Mouse (Mus musculus): ENCODE measurements around the gene Slc22a1. TPM values are rescaled to one million over a fixed set of nuclear protein-coding genes. Genes with fewer than 3 reads are reported as not detected.
A peak's percentile ranks its signal among the peaks of the same experiment; 100 is the strongest.

Slc22a1 gene
- 10 to 100 TPM in 1 of 2 experiments, 1 to 10 TPM in 1; 7.1 to 10.6 TPM for total RNA-seq (2021)

- DNase-seq, result no peak
- intact Hi-C loops (cut with DNase I), result no loop called here
Measured at GRCm38 (mm10) chr17:12675646-12676045, at the start of gene Slc22a1. Gene Slc22a1, minus strand, starts transcription at chr17:12675829.

GRCm38 (mm10) chr17:12724767-12725744 is 49.4 kb upstream of the Slc22a1 start:
- intact Hi-C loops (cut with DNase I), result no loop called here
- peak; percentile 41 to 48 for DNase-seq

GRCm38 (mm10) chr17:12723986-12724766 is 48.5 kb upstream of the Slc22a1 start:
- intact Hi-C loops (cut with DNase I), result no loop called here
- DNase-seq, result peak; percentile 51 to 56

GRCm38 (mm10) chr17:12722622-12723021 is 47.0 kb upstream of the Slc22a1 start:
- peak; percentile 44 to 52 for DNase-seq
- intact Hi-C loops (cut with DNase I), result no loop called here

GRCm38 (mm10) chr17:12721118-12721886 is 45.7 kb upstream of the Slc22a1 start:
- no peak for DNase-seq

GRCm38 (mm10) chr17:12718251-12718650 is 42.6 kb upstream of the Slc22a1 start:
- DNase-seq, result no peak
- intact Hi-C loops (cut with DNase I), result loop anchor here (2.0 kb wide), 1 partner anchor 19 kb away; no protein-coding TSS in a partner anchor

More at GRCm38 (mm10) chr17:12721118-12721886, 45.7 kb upstream of the Slc22a1 start:
- intact Hi-C loops (cut with DNase I), result no loop called here

- DNase-seq, result no peak
- intact Hi-C loops (cut with DNase I), result no loop called here
Measured at GRCm38 (mm10) chr17:12717445-12717844, 41.8 kb upstream of the Slc22a1 start.

- intact Hi-C loops (cut with DNase I), result no loop called here
- no peak for DNase-seq
Measured at GRCm38 (mm10) chr17:12715032-12715431, 39.4 kb upstream of the Slc22a1 start.

- intact Hi-C loops (cut with DNase I), result loop anchor here (1.0 kb wide), 1 partner anchor 96 kb away; no protein-coding TSS in a partner anchor
- peak in 1 of 2 experiments; percentile 24 for DNase-seq
Measured at GRCm38 (mm10) chr17:12714080-12714561, 38.5 kb upstream of the Slc22a1 start.

- no peak for DNase-seq
- intact Hi-C loops (cut with DNase I), result no loop called here
Measured at GRCm38 (mm10) chr17:12712993-12713392, 37.4 kb upstream of the Slc22a1 start.

GRCm38 (mm10) chr17:12712191-12712590 is 36.6 kb upstream of the Slc22a1 start:
- no peak for DNase-seq
- intact Hi-C loops (cut with DNase I), result no loop called here

- intact Hi-C loops (cut with DNase I), result no loop called here
- DNase-seq, result no peak
Measured at GRCm38 (mm10) chr17:12710976-12711375, 35.3 kb upstream of the Slc22a1 start.

- intact Hi-C loops (cut with DNase I), result no loop called here
- DNase-seq, result no peak
Measured at GRCm38 (mm10) chr17:12710050-12710780, 34.6 kb upstream of the Slc22a1 start.

- DNase-seq, result no peak
- intact Hi-C loops (cut with DNase I), result no loop called here
Measured at GRCm38 (mm10) chr17:12708398-12708797, 32.8 kb upstream of the Slc22a1 start.

GRCm38 (mm10) chr17:12706590-12707049 is 31.0 kb upstream of the Slc22a1 start:
- intact Hi-C loops (cut with DNase I), result no loop called here
- DNase-seq, result no peak

GRCm38 (mm10) chr17:12702901-12703300 is 27.3 kb upstream of the Slc22a1 start:
- no peak for DNase-seq
- intact Hi-C loops (cut with DNase I), result no loop called here

GRCm38 (mm10) chr17:12700373-12700772 is 24.7 kb upstream of the Slc22a1 start:
- intact Hi-C loops (cut with DNase I), result no loop called here
- DNase-seq, result no peak

GRCm38 (mm10) chr17:12691899-12692298 is 16.3 kb upstream of the Slc22a1 start:
- DNase-seq, result no peak
- intact Hi-C loops (cut with DNase I), result no loop called here

- intact Hi-C loops (cut with DNase I), result no loop called here
- DNase-seq, result peak; percentile 37 to 41
Measured at GRCm38 (mm10) chr17:12689537-12689936, 13.9 kb upstream of the Slc22a1 start.
